Mouse (Mus musculus): ENCODE results near the gene Lca5l. TPM values are rescaled to one million over a fixed set of nuclear protein-coding genes. Genes with fewer than 3 reads are reported as not detected.

Lca5l gene
- polyA plus RNA-seq, 1 experiment from 2014 or later: 1.2 TPM

DNA sequence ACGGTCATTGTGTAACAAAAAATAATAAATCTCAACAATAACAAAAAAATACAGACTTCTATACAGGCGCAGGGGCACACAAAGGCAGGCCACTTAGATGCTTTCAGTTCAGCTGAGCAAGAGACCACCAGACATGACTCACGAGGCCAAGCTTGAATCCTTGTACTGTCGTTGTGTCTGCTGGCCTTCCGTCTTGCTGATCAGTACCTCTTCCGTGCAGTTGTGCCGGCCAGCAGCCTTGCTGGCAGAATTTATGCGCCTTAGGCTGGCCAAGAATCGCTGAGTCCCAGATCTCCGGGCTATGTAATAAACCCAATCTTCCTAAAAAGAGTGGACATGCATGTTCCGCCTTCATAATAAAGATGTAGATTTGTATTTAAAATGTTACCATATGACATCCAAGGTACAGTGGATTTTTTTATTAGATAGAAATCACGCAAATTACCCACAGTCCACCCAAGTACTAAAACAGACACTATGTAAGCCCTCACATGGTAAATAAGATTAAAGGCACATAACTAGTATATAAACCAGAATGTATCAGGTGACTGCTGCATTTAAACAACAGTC, 33.5 kb downstream of the Lca5l start:
- no peaks in the 10 kb centered on the region for H3K36me3 ChIP-seq (ENCODE audit: control insufficient read depth, insufficient read depth, low read length)
- peak overlapping the region; percentile 72 for H3K9ac ChIP-seq (ENCODE audit: low read length)
- H3K9me3 ChIP-seq (ENCODE audit: control insufficient read depth, low read length): no peaks in the 10 kb centered on the region
- peak; percentile 92 for DNase-seq (ENCODE audit: low spot score, missing footprints)
- no peak overlapping the region; the same call in 1 of the 2 replicates for H3K27ac ChIP-seq (ENCODE audit: low read depth, low read length)
- H3K4me2 ChIP-seq: peak overlapping the region; percentile 67
- peak overlapping the region; percentile 35 for H3K4me3 ChIP-seq (ENCODE audit: low read depth, low read length)
- H3K27me3 ChIP-seq (ENCODE audit: control insufficient read depth, insufficient read depth, low read length): no peaks in the 10 kb centered on the region; the same call in 1 of the 2 replicates
- peak; percentile 22; the same call in 1 of the 2 replicates for ATAC-seq (ENCODE audit: low FRiP score)
- 0 out of 2 replicates have a peak, but pooled peaks cover 2% of the 10 kb centered on the region for H3K4me1 ChIP-seq (ENCODE audit: control insufficient read depth, insufficient read depth, low read length)
- WGBS: 65% methylated on average over 12 of the region's 12 CpGs

DNA sequence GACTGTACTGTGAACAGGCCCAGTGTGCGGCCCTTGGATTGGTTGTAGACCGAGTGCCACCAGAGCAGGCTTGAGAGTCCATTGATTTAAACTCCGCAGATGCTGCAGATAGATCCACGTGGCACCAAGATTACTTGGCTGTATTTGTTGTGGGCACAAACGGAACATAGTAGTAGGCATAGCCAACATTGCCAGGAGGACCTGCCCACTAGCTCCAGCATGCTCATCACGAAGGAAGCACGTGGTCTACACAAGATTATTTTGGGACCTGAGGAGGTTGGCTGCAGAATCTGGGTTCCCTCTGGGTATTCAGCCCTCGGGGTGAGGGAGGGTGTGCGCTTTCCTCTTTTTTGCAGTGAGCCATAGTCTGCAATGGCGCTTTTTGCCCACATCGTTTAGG, 34.9 kb downstream of the Lca5l start:
- Histone ChIP-seq H3K36me3 (ENCODE audit: control insufficient read depth, insufficient read depth, low read length) (no peaks in the 10 kb centered on the region), H3K9ac (ENCODE audit: low read length) (no peak overlapping the region), H3K27ac (ENCODE audit: low read depth, low read length) (no peak overlapping the region), H3K9me3 (ENCODE audit: control insufficient read depth, low read length) (no peaks in the 10 kb centered on the region), H3K4me2 (no peak overlapping the region), H3K4me3 (ENCODE audit: low read depth, low read length) (no peak overlapping the region), H3K27me3 (ENCODE audit: control insufficient read depth, insufficient read depth, low read length) (no peaks in the 10 kb centered on the region; the same call in 1 of the 2 replicates), H3K4me1 (ENCODE audit: control insufficient read depth, insufficient read depth, low read length) (0 out of 2 replicates have a peak, but pooled peaks cover 2% of the 10 kb centered on the region)
- WGBS: 93% methylated on average over 11 of the region's 11 CpGs
- no peak for ATAC-seq (ENCODE audit: low FRiP score)
- DNase-seq (ENCODE audit: low spot score, missing footprints): no peak

DNA sequence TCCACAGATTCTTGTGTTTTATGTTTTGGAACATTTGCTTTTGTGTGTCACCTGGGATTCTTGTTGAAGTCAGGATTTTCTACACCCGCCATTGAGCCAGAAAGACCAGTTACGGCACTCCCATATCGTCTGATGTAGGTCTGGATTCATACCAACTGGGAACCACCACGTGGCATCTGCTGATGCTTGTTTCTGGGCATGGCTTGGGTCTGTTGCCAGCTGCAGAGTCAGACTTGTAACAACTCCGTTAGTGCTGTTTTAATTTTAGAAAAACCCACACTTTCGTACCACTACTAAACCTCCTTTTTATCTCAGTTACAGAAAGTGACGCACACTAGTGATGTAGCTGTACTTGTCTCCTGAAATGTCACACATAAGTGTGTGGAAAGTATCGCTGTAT, 36.1 kb downstream of the Lca5l start:
- H3K27ac ChIP-seq (ENCODE audit: low read depth, low read length): no peak overlapping the region
- DNase-seq (ENCODE audit: low spot score, missing footprints) (no peak), ATAC-seq (ENCODE audit: low FRiP score) (no peak)
- WGBS: 92% methylated on average over 8 of the region's 8 CpGs
- no peak overlapping the region for H3K4me2 ChIP-seq
- no peaks in the 10 kb centered on the region for H3K9me3 ChIP-seq (ENCODE audit: control insufficient read depth, low read length)
- H3K4me3 ChIP-seq (ENCODE audit: low read depth, low read length): no peak overlapping the region
- no peaks in the 10 kb centered on the region for H3K36me3 ChIP-seq (ENCODE audit: control insufficient read depth, insufficient read depth, low read length)
- 0 out of 2 replicates have a peak, but pooled peaks cover 2% of the 10 kb centered on the region for H3K4me1 ChIP-seq (ENCODE audit: control insufficient read depth, insufficient read depth, low read length)
- H3K9ac ChIP-seq (ENCODE audit: low read length): no peak overlapping the region
- no peaks in the 10 kb centered on the region; the same call in 1 of the 2 replicates for H3K27me3 ChIP-seq (ENCODE audit: control insufficient read depth, insufficient read depth, low read length)

DNA sequence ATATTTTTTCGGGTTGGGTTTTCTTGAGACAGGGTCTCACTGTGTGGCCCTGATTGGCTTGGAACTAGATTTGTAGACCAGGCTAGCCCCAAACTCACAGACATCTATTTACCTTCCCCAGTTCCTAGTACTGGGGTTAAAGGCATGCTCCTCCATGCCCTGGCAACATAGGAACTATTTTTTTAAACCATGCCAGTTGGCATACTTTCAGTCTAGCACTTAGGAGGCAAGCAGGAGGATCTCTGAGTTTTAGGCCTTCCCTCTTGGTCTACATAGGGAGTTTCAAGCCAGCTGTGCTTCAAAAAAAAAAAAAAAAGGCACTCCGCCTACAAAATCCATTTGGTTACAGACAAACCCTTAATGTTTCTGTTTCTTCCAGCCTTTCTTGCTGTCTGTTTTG, 37.6 kb downstream of the Lca5l start:
- DNase-seq (ENCODE audit: low spot score, missing footprints) (no peak), ATAC-seq (ENCODE audit: low FRiP score) (no peak)
- H3K9me3 ChIP-seq (ENCODE audit: control insufficient read depth, low read length): no peaks in the 10 kb centered on the region
- no peak overlapping the region for H3K4me2 ChIP-seq
- no peaks in the 10 kb centered on the region for H3K27me3 ChIP-seq (ENCODE audit: control insufficient read depth, insufficient read depth, low read length)
- H3K9ac ChIP-seq (ENCODE audit: low read length): no peak overlapping the region
- no peaks in the 10 kb centered on the region for H3K36me3 ChIP-seq (ENCODE audit: control insufficient read depth, insufficient read depth, low read length)
- H3K27ac ChIP-seq (ENCODE audit: low read depth, low read length): no peak overlapping the region
- H3K4me3 ChIP-seq (ENCODE audit: low read depth, low read length): no peak overlapping the region
- WGBS: 94% methylated on average over 2 of the region's 2 CpGs
- 0 out of 2 replicates have a peak, but pooled peaks cover 2% of the 10 kb centered on the region for H3K4me1 ChIP-seq (ENCODE audit: control insufficient read depth, insufficient read depth, low read length)

DNA sequence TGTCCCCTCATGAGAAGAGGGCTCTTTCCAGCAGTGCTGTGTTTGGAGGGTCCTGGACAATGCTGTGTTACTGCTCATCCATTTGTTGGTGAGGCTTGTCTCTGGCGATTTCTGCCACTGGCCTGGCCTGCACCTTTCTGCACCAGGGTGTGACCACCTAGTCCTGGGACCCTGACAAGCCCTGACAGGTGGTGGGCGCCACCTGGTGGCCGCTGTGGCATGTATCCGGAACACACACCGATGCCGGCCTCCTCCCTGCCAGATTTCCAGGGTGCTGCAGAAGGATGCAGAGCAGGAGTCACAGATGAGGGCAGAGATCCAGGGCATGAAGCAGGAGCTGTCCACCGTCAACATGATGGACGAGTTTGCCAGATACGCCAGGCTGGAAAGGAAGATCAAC, 40.5 kb downstream of the Lca5l start:
- H3K36me3 ChIP-seq (ENCODE audit: control insufficient read depth, insufficient read depth, low read length): no peaks in the 10 kb centered on the region
- ATAC-seq (ENCODE audit: low FRiP score) (peak; percentile 80), DNase-seq (ENCODE audit: low spot score, missing footprints) (peak; percentile 98)
- no peaks in the 10 kb centered on the region for H3K9me3 ChIP-seq (ENCODE audit: control insufficient read depth, low read length)
- no peak overlapping the region for H3K27ac ChIP-seq (ENCODE audit: low read depth, low read length)
- H3K4me2 ChIP-seq: no peak overlapping the region
- no peaks in the 10 kb centered on the region; the same call in 1 of the 2 replicates for H3K4me1 ChIP-seq (ENCODE audit: control insufficient read depth, insufficient read depth, low read length)
- H3K27me3 ChIP-seq (ENCODE audit: control insufficient read depth, insufficient read depth, low read length): no peaks in the 10 kb centered on the region
- H3K9ac ChIP-seq (ENCODE audit: low read length): no peak overlapping the region
- no peak overlapping the region for H3K4me3 ChIP-seq (ENCODE audit: low read depth, low read length)
- WGBS: 27% methylated on average over 9 of the region's 9 CpGs

DNA sequence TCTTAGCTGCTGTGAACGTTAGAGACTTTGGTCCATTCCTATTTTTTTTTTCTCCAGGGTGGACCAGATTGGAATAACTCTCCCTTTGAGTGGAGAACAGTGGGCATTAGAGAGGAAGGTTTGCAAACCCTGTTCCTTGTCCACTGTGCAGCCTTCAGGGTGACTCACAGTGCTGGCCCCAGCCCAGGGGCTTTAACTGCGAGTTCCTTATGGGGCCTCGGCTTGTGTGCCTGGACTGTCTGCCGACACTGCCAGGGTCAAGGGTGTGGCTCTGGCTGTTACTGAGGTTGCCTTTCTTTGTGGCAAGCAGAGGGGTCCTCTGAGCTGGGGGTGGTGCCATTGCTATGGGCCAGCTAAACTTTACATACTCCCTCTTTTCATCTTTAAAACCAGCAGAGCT, 41.1 kb downstream of the Lca5l start:
- no peaks in the 10 kb centered on the region for H3K27me3 ChIP-seq (ENCODE audit: control insufficient read depth, insufficient read depth, low read length)
- no peak for DNase-seq (ENCODE audit: low spot score, missing footprints)
- peaks cover 5% of the 10 kb centered on the region for H3K4me1 ChIP-seq (ENCODE audit: control insufficient read depth, insufficient read depth, low read length)
- no peaks in the 10 kb centered on the region for H3K36me3 ChIP-seq (ENCODE audit: control insufficient read depth, insufficient read depth, low read length)
- no peak overlapping the region for H3K27ac ChIP-seq (ENCODE audit: low read depth, low read length)
- no peak for ATAC-seq (ENCODE audit: low FRiP score)
- no peaks in the 10 kb centered on the region for H3K9me3 ChIP-seq (ENCODE audit: control insufficient read depth, low read length)
- H3K4me2 ChIP-seq: no peak overlapping the region
- 82% methylated on average over 4 of the region's 4 CpGs for WGBS
- no peak overlapping the region for H3K4me3 ChIP-seq (ENCODE audit: low read depth, low read length)
- no peak overlapping the region for H3K9ac ChIP-seq (ENCODE audit: low read length)

DNA sequence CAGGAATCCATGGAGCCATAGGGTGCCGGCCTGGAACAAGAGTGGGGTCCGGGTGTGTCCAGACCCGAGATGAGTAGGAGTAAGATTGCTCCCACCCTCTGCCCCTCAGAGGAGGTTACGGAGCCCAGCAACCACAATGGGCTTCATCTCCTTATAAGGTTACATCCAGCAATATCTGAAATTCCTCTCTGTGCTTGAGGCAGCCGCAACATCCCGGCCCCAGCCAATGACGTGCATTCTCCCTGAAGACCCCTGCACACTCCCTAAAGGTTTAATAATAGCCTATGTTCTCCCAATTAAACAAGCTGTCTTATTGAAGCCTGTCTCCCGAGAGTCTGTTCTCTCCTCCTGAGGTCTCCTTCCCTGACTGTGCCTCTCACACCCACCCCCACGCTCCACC, 42.8 kb downstream of the Lca5l start:
- DNase-seq (ENCODE audit: low spot score, missing footprints) (no peak), ATAC-seq (ENCODE audit: low FRiP score) (no peak)
- no peak overlapping the region for H3K27ac ChIP-seq (ENCODE audit: low read depth, low read length)
- 80% methylated on average over 9 of the region's 9 CpGs for WGBS
- peaks cover 8% of the 10 kb centered on the region for H3K4me1 ChIP-seq (ENCODE audit: control insufficient read depth, insufficient read depth, low read length)
- no peaks in the 10 kb centered on the region for H3K36me3 ChIP-seq (ENCODE audit: control insufficient read depth, insufficient read depth, low read length)
- no peak overlapping the region for H3K9ac ChIP-seq (ENCODE audit: low read length)
- no peaks in the 10 kb centered on the region for H3K27me3 ChIP-seq (ENCODE audit: control insufficient read depth, insufficient read depth, low read length)
- H3K9me3 ChIP-seq (ENCODE audit: control insufficient read depth, low read length): no peaks in the 10 kb centered on the region
- H3K4me3 ChIP-seq (ENCODE audit: low read depth, low read length): no peak overlapping the region
- H3K4me2 ChIP-seq: no peak overlapping the region

DNA sequence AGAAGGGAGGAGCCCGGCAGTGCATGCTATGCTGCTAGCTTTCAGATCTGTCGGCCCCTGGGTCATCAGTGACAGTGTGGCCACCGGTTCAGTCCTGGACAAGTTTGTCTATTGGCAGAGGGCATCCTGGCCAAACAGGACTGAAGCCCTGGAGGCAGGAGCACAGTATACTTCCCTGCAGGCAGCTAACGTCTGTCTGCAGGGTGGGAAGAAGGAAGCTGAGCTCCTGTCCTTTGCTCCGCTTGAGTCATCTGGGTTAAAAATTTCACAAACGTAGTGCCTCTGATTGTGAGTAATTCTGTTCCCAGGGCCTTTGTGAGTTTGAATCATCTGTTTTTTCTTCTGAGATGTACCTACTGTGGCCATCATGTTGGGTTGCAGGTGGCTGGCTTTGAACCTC, 43.2 kb downstream of the Lca5l start:
- Histone ChIP-seq H3K36me3 (ENCODE audit: control insufficient read depth, insufficient read depth, low read length) (no peaks in the 10 kb centered on the region), H3K4me3 (ENCODE audit: low read depth, low read length) (no peak overlapping the region), H3K9ac (ENCODE audit: low read length) (no peak overlapping the region), H3K27me3 (ENCODE audit: control insufficient read depth, insufficient read depth, low read length) (no peaks in the 10 kb centered on the region), H3K9me3 (ENCODE audit: control insufficient read depth, low read length) (no peaks in the 10 kb centered on the region), H3K4me2 (no peak overlapping the region), H3K27ac (ENCODE audit: low read depth, low read length) (no peak overlapping the region), H3K4me1 (ENCODE audit: control insufficient read depth, insufficient read depth, low read length) (peaks cover 8% of the 10 kb centered on the region)
- ATAC-seq (ENCODE audit: low FRiP score) (no peak), DNase-seq (ENCODE audit: low spot score, missing footprints) (no peak)
- WGBS: 76% methylated on average over 6 of the region's 6 CpGs

DNA sequence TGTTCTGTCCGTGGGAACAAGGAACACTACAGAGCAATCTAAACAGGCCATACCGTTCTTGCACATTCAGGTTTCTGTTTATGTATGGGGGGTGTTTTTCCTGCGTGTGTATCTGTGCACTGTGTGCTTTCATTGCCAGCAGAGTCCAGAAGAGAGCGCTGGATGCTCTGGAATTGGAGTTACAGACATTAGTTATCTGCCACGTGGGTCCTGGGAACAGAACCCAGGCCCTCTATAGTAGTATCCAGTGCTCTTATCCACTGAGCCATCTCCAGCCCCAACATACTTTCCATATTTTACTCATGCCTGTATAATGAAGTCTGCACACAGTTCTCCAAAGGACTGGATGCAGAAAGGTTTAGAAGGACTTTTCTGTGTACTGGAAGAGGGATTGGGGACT, 46.3 kb downstream of the Lca5l start:
- Histone ChIP-seq H3K27ac (ENCODE audit: low read depth, low read length) (no peak overlapping the region; the same call in 1 of the 2 replicates), H3K4me2 (peak overlapping the region; percentile 61), H3K27me3 (ENCODE audit: control insufficient read depth, insufficient read depth, low read length) (no peaks in the 10 kb centered on the region), H3K4me3 (ENCODE audit: low read depth, low read length) (peak overlapping the region; percentile 71), H3K9me3 (ENCODE audit: control insufficient read depth, low read length) (no peaks in the 10 kb centered on the region; the same call in 1 of the 2 replicates), H3K36me3 (ENCODE audit: control insufficient read depth, insufficient read depth, low read length) (no peaks in the 10 kb centered on the region), H3K4me1 (ENCODE audit: control insufficient read depth, insufficient read depth, low read length) (peaks cover 8% of the 10 kb centered on the region), H3K9ac (ENCODE audit: low read length) (peak overlapping the region; percentile 67)
- ATAC-seq (ENCODE audit: low FRiP score): peak; percentile 34; the same call in 1 of the 2 replicates
- 1% methylated on average over 5 of the region's 5 CpGs for WGBS
- DNase-seq (ENCODE audit: low spot score, missing footprints): no peak
